In genomic region chr16:78067532-78068118, GRCm38 (mm10) we compare ENCODE assay signal across 21 mouse cellular contexts.
"Had no signal": no experiment of that assay in that cellular context is flagged by ENCODE, and none has a peak within 500 bp of the region (broad histone marks: within the 10 kb centered on the region; RNA-seq: fewer than 3 reads in every experiment).

No protein-coding gene starts in this region.

- H3K27ac ChIP-seq: kidney, postnatal 0 days; layer of hippocampus, adult 2 months; liver, embryonic 14.5 days; macrophage; midbrain, embryonic 12.5 days; midbrain, embryonic 15.5 days; neural tube, embryonic 12.5 days; neural tube, embryonic 15.5 days; stomach, postnatal 0 days had no signal

- ATAC-seq: liver, postnatal 0 days; lung, postnatal 0 days; midbrain, embryonic 15.5 days had no signal

- H3K4me2 ChIP-seq: liver, embryonic 11.5 days; lung, embryonic 14.5 days; midbrain, embryonic 12.5 days; midbrain, embryonic 15.5 days; neural tube, embryonic 12.5 days; neural tube, embryonic 15.5 days had no signal

- H3K4me1 ChIP-seq: midbrain, embryonic 12.5 days; midbrain, embryonic 15.5 days; neural tube, embryonic 12.5 days; neural tube, embryonic 15.5 days had no signal

- H3K4me3 ChIP-seq: layer of hippocampus, adult 2 months; midbrain, embryonic 12.5 days; midbrain, embryonic 15.5 days; neural tube, embryonic 12.5 days; neural tube, embryonic 15.5 days had no signal

- H3K27me3 ChIP-seq: midbrain, embryonic 12.5 days; midbrain, embryonic 15.5 days; neural tube, embryonic 12.5 days; neural tube, embryonic 15.5 days had no signal

- H3K9me3 ChIP-seq: midbrain, embryonic 12.5 days; midbrain, embryonic 15.5 days; neural tube, embryonic 12.5 days; neural tube, embryonic 15.5 days had no signal

- DNase-seq: kidney, adult 2 months; kidney, postnatal 25 days; layer of hippocampus, adult 9-11 months; liver, postnatal 0 days; lung, embryonic 14.5 days; right cerebral cortex, adult 18-20 months; right cerebral cortex, postnatal 14 days; right cerebral cortex, postnatal 4 days; thymus, adult 2 months; thymus, postnatal 14 days had no signal

- H3K36me3 ChIP-seq: midbrain, embryonic 12.5 days; midbrain, embryonic 15.5 days; neural tube, embryonic 12.5 days; neural tube, embryonic 15.5 days had no signal

- H3K9ac ChIP-seq: liver, embryonic 14.5 days; liver, postnatal 0 days; lung, embryonic 14.5 days; midbrain, embryonic 12.5 days; midbrain, embryonic 15.5 days; neural tube, embryonic 12.5 days; neural tube, embryonic 15.5 days had no signal
